Mouse (Mus musculus): Measurements from ENCODE around the gene Pdss2.

Pdss2 gene

DNA sequence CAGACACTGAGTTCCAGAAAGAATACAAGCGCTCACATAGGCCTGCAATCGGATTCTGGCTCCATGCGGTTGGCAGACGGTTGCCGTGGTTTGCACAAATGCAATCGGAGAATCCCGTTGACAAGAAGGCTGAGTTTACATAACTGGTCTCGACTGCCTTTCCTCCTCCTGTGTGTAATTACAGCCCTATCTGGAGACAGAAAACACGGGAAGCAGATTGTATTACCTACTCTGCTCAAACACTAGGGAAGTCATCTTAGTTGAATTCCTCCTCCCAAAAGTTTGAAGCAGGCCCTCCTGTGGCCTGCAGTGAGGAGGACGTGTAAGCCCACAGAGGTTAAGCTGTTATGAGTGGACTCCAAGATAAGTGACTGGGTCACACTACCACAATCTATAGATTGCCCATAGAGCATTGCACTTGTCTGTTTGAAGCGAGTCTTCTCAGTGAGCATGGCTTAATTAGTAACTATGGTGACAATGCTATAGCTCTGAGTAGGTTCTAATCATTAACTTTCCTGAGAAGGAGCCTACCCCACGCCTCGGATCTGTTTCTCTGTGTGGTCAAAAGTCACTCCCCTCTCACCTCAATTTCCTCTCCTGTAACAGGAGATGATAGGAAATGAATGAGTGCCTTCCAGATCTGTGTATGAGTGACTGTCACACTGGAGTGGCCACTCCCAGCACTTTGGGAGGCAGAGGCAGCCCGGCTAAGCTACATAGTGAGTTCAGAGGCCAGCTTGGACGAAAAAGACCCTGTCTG lies 219.9 kb downstream of the Pdss2 start:
- peak; percentile 35 to 58 for DNase-seq

DNA sequence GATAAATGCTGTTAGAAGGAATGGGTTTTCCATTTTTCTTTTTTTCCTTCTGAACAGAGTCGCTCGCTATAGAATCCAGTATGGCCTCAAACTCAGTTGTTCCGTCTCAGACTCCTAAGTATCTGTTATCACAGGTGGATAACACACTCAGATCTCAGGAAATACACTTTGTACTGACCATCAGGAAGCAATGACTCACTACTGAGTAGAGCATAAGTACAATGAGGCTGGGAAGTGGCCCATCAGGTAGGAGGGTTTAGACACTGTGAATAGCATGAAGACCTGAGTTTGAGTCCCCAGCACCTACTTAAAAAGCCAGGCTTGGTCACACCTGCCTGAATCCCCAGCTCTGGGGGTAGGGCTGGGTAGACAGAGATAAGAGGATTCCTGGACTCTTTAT lies 227.4 kb downstream of the Pdss2 start:
- DNase-seq = no peak

DNA sequence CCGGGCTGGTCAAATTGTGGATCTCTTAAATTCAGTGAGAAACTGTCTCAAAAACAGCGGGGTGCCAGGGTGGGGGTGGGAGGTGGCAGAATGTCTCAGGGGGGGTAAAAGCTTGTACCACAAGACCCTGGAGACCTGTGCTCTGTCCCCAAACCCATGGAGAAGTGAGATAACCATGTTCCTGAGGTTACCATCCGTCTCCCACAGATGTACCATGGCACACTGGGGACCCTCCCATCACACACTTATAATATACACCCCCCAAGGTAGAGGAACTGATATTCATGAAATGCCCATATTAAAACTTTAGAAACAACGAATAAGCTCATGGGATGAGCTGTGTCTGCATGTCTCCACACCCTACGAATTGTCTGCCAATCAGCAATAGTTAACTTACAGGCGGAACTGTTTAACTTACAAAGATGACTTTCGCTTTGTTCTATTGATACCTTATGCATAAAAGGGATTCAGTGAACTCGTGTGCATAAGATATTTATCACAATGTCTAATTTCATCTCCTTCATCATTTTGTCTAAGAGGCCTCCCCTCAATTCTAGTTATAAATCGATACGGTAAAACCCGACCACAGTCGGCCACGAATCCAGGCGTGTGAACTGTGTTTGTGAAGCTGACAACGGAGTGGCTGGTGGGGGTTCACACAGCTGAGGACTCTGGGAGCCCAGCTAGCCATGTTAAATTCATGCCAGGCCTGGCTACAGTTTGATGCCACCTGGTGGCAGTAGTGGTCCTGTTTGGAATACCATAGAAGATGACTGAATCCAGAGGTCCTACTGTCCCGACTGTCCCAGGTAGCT lies 230.8 kb downstream of the Pdss2 start:
- DNase-seq = peak; percentile 73 to 87

DNA sequence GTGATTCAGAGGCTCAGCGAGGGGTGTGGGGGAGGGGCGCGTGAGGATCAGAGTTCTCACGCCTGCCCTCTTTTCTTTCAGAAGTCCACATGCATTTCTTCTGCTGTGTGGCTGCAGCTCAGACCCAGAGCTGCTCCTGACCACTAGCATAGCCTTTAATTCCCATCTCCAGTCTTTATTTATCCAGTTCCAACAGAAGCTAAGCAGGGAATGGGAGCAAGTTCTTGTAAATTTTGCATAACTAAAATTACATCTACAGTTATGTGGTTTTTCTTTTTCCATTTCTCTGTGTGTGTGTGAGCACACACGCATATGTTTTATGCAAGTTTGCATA lies 231.3 kb downstream of the Pdss2 start:
- DNase-seq = no peak

DNA sequence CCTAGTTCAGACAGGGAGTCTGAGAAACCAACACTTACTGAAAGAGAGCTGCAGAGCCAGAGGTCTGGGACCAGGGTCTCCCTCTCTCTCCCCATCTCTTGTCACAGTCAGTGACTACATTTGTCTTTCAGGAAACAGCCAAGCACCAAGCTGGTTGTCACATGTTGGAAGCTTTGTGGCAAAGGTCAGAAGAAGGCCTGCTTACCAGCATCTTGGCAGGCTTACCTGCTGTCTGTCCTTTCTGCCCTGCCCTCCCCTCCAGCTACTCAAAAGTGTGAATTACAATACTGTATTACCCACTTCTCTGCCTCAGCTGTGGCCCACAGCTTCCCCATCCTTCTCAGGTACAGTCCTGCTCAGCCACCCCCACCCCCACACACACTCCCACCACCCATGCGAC lies 232.9 kb downstream of the Pdss2 start:
- DNase-seq = no peak

DNA sequence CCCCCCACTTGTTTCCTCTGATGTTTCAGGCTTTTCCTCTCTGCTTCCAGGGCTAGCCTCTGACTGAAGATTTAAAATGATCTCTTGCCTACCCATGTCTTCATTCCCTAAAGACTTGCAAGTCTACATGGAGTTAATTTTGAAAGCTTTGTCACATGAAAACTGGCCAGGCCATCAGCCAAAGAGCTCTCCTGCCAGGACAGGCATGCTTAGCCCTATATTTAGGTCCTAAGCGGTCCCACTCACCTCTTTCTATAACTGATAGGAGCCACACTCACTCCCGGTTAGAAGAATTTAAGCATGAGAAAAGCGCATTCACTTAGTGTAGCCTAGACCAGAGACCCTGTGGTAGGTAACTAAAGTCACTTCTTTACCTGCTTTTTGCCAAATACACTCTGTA lies 233.4 kb downstream of the Pdss2 start:
- no peak for DNase-seq

DNA sequence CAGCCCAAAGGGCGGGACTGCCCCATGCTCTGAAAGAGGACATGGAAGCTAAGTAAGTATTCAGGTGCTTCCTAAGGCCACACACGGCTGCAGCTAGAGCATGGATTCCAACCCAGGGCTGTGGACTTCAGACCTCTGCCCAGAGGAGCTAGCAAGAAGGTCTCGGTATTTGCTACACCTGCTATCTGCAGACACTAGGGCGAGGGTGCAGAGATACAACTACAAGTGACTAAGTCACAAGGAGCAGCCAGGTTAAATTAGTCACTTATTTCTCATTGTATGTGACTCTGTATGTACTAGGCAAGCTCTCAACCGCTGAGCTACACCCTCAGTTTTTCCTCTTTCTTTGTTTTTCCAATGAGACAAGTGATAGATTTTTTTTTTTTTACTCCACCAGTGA lies 241.5 kb downstream of the Pdss2 start:
- DNase-seq = no peak

DNA sequence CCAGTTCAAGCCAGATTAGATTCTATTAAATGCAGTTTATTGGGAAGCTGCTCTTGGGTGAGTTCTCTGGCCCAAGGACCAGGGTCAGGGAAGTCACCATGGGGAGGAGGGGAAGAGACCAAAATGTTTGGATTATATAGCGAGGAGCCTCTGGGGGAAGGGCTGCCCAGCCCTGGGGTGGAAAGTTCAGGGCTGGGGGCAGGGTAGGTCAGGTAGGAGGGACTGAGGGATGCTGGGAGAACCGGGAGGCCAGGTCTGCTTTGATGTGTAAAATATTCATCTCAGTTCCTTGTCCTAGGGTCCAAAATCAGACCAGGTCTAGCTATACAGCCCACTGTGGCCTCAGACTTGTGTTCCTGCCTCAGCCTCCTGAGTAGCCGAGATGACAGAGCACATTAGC lies 241.9 kb downstream of the Pdss2 start:
- DNase-seq = no peak

DNA sequence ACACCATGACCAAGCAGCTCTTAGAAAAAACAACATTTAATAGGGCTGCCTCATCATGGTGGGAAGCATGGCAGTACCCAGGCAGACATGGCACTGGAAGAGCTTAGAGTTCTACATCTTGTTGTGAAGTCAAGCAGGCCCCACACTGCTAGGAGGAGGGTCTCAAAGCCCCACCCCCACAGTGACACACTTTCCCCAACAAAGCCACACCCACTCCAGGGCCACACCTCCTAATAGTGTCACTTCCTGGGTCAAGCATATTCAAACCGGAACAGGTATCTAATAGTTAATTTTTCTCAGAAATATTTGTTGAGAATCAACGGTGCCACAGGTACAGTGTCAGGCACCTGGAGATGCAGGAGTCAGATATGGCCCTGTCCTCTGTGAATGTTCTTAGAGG lies 244.9 kb downstream of the Pdss2 start:
- DNase-seq = no peak

DNA sequence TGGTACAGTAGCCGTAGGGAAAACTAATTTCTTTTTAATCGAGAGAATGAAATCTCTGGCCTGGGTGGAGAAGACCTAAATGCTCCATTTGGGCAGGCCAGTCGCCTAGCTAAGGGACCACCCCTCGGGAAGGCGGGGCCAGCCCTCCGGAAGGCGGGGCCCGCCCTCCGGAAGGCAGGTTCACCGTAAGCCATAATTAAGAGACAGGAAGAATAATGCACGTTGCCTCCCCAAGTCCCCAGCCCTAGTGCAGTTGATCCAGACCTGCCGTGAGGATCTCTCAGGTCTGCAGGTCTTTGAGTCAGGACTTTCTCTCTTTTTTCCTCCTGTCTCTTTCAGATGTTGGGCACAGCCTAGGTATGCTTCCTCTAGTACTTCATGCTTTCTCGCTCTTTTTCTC lies 246.4 kb downstream of the Pdss2 start:
- no peak for DNase-seq

DNA sequence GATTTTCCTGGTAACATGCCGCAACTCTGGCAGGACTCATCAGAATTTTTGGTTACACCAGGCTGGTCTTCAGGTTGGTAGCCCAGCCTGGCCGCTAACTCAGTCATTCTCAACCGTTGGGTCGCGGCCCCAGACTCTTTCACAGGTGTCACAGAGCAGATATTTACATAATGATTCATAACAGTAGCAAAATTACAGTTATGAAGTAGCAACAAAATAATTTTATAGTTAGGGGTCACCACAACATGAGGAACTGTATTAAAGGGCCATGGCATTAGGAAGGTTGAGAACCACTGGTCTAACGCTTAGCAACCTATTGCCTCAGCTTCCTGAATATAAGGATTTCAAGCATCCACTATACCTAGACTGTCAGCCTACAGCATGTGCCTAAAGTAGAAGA lies 247.0 kb downstream of the Pdss2 start:
- no peak for DNase-seq

DNA sequence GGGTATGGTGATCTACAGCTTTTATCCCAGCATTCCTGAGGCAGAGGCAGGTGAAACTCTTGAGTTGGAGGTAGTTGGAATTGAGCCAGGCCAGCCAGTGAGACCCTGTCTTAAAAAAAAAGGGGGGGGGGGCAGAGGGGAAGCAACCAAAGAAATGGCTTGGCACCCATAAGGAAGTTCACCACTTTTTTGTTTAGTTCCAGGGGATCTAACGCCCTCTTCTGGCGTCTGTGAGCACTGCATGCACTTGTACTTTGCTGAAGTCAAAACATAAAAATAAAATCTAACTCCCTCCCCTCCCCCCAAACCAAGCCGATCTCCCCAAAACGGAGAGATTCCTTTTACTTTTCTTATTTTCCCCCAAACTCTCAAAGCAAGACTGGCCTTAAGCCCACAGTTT lies 254.1 kb downstream of the Pdss2 start:
- peak in 1 of 2 experiments; percentile 60 for DNase-seq

DNA sequence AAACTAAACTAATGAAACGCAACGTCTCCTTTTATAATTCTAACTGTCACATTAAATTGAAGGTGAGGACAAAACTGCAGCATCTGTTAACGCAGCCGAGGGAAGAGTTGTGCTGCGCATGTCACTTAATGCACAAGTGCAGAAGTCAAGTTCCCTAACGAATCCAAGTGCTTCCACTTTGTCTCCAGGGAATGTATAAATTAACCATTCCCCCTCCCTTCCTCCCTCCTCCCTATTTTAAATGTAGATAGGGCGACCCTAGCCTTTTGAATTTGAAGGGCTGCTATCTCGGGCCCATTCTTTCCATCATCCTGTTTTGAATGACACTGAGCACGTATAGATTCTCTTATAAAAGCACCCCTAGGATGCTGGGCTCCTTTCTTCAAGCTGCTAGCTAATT lies 256.2 kb downstream of the Pdss2 start:
- DNase-seq = no peak

DNA sequence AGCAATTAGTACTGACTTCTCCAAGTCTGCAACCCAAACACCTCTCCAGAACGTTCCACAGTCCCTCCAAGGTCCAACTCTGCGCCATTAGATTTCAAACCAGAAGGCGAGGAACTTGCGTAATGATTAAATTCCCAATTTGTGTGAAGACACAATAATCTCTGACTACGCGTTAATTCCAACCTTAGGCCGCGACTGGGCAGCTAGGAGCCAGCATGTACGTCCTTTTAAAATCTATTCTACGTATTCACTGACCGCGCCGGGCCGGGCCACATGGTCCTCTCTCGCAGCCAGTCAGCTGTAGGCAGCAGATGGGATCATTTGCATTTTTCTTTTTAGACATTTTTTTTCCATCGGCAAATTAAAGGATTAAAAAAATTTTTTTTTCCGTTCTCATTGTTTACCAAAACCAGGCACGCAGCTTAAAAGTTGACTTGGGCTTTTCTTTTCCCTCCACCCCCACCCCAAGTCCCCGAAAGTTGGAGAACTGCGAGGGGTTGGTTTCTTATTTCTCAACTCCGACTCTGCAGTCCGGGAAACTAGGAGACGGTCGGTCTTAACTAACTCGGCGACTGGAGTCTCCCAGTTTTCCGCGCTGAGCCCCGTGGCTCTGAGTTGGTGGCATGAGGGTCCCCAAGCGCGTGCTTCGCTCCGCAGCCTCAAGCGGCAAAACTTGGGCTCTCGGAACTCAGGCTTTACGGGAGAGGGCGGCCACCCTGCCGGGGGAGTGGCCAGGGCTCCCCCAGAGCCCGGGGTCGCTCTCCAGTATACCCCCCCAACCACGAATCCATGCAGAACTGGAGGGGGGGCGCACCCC lies 256.8 kb downstream of the Pdss2 start:
- DNase-seq = peak; percentile 66 to 73

DNA sequence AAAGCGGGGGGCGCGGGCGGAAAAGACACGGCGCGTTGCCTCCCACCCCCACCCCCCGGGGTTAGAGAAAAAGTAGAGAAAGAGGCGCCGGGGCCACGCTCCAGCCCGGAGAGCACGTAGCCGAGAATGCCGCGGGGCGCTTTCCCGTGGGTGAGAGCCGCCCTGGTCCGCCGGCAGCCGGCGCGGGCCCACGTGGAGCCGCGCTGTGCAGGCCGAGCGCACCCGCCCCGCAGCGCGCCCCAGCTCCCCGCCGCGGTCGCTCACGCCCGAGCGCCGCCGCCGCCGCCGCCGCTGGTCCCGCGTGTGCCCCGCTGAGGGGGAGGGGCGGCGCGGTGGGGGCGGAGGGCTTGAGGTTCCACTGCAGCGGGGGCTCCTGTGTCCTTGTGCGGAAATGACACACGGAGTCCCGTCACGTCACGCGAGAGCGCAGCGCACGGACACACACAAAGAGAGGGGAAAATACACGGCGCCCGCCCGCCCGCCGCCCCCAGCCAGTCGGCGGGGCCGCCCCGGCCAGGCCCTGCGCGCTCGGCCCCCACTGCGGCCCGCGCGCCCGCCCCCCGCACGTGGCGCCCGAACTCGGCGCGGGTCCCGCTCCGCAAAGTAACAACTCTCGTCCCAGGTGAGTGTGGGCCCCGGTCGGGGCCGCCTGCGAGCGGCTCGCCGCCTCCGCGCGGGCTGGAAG lies 257.6 kb downstream of the Pdss2 start, which contains the start of gene Bend3:
Gene Bend3 (plus strand): TSS at position 81 of the 685 bp plus-strand sequence.
- DNase-seq = peak; percentile 43 to 51

DNA sequence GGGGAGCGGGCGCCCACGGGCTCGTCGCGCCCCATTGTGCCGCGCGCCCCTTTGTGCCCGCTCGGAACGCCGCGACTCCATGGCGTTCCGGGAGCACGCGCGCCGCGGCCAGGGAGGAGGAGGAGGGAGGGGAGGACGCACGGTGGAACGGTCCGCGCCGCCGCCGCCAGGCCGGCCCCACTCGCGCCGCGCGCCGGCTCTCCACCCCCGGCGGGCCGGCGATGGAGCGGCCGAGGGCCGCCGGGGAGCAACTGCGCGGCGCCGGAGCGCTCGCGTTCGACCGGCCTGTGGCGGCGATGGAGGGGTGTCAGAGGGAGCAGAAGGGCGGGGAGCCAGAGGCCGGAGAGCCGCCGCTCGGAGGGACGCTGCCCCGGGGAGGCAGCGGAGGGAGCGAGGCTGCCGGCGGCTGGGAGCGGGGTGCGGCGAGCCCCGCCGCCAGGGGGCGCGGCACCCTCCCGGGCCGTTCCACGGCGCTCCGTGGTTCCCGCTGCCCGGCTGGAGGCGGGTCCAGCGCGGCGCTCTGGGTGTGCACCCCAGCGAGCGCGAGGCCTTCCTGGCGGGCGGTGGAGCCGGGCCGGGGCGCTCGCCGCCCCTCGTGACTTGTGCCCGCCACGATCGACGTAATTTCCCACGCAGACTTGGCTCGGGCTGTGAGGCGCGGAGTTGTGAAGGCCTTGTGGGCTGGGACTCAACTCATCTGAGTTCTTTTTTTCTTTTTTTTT lies 258.3 kb downstream of the Pdss2 start:
- peak; percentile 84 for DNase-seq

DNA sequence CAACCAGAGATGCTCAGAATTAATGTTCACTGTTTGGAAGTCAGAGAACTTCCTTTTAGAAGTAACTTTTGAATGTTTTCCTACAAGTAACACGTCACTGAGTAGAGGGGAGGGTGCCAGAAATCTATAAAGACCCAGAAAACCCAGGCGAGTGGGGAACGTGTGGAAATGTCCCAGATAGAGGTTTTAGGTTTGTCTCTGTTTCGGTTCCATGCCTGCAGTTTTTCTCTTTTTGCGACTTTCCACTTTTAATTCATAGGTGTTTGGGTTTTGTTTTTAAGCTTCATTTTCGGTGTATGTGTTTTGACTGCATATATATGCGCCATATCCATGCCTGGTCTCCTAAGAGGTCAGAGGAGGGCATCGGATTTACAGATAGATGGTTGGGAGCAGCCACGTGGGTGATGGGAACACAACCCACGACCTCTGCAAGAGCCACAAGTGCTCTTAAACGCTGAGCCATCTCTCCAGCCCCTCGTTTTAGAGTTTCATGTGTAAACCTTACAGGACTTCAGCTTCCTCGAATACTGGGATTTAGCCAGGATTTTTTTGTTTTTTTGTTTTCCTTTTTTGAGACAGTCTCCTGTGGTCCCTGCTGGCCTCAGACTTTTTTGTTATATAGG lies 259.1 kb downstream of the Pdss2 start:
- no peak for DNase-seq

DNA sequence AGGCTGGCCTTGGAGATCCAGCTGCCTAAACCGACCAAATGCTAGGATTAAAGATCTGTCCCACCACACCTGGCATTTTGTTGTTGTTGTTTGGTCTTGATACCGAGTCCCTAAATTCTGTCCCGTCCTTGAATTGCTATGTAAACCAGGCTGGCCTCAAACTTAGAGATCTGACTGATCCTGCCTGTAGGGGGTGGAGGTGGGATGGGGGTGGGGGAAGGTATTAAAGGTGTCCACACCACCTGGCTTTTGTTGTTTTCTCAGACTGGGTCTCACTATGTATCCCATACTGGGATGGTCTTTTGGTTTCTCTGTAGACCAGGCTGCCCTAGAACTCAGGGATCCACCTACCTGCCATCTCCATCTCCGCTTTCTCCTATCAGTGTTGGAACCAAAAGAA lies 259.9 kb downstream of the Pdss2 start:
- DNase-seq = no peak

DNA sequence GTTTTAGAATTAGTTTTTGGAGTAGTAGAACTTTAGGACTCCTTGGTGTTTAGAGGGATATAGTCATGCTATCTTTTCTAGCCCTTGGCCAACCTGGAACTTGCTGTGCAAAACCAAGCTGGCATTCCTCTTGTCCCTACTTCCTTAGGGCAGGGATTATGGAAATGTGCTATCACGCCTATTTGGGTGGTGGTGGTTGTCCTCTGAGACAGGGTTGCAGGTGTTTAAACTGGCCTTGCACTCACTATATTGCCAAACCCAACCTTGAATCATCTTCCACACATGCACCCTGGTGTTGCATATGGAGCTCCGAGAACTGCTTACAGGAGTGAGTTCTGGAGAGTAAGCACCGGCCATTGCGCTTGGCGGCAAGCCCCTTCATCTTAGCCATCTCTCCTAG lies 260.7 kb downstream of the Pdss2 start:
- DNase-seq = no peak

DNA sequence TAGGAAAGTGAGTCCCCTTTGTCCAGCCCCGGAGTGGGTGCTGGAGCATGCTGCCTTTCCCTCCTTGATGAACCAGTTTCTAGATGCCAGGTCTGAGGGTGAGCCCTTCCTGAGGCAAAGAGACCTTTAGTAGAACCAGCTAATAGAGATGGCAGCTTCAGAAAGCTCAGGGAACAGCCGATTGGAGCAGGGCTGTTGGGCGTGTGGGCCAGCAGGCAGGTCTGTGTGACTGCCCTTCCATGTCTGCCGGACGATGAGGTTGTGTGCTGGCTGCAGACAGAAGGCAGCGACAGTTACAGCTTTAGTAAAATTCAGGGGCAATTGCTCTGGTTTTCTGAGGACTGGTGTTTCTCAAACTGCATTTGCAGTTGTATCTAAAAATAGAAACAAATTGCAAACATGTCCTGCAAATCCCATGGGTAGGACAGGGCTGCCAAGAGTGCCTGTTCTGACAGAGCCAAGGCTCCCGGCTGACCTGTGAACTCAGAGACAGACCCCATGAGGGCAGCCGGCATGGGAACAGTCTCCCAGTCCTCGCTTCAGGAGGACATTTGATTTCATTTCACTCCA lies 262.2 kb downstream of the Pdss2 start:
- peak in 1 of 2 experiments; percentile 23 for DNase-seq

DNA sequence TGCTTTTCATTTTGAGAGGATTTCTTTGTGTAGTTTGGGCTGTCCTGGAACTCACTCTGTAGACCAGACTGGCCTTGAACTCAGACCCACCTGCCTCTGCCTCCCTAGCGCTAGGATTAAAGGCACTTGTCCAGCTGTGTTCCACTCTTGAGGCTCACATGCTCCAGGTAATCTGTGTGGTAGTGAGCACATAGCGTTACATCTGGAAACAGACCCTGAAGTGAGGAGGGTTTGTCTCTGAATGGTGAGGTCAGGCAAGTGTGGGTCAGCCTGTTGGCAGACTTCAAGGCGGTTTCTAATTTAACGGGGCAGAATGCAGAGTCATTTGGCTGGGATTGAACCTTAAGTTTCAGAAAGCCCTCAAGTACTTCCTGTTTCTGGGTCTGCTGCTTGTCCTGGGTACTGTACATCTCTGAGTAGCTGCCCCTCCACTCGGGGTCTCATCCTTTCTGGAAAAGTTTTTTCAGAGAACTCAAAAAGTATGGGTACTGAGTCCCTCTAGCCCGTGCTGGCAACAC lies 264.5 kb downstream of the Pdss2 start:
- no peak for DNase-seq

All from kidney, adult 8-10 months (tissue).